Mouse (Mus musculus): ENCODE results near the gene Gckr.
"Not testable (repeated sequence)": the region's sequence is repeated elsewhere in the genome, so short reads cannot be mapped to it uniquely, and the experiment has no call there.

Gene Gckr

DNA sequence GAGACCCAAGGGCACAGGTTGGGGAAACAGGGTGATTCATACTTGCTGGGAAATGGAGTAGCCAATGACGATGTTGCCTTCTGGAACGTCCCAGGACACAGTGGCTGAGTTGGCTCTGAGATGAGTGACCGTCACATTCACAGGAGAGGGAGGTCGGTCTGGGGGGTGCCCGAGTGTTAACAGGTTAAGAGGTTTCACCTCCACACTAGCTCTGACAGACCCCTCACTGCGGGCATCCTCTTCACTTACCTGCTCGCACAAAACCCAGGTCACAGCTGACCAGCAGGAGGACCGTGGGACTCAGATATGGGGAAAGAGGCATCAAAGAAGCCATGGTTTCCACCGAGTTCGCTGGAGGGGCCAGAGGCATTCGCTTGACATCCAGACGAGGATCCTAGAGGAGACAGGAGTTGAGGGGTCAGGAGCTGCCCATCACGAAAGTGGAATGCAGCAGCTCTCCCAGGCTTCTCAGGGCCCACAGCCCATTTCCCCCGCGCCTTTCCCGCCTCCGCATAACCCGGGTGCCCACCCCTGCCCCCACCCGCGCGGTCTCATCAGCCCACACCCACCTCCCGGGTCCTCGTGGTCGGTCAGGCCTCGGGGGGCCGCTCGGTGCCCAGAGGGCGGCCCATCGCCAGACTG is 2.2 kb upstream of the Gckr start:
- DNase-seq (ENCODE audit: low spot score in 2 of 2), result no peak

- no peak for DNase-seq (ENCODE audit: low spot score in 2 of 2)
Observed at GRCm38 (mm10) chr5:31295606-31296141, 1.6 kb upstream of the Gckr start, which contains the start of gene Fndc4. Fndc4 (minus strand) TSS chr5:31296080.

- DNase-seq (ENCODE audit: low spot score in 2 of 2), result no peak
Observed at GRCm38 (mm10) chr5:31297981-31298380, 738 bp downstream of the Gckr start.

DNA sequence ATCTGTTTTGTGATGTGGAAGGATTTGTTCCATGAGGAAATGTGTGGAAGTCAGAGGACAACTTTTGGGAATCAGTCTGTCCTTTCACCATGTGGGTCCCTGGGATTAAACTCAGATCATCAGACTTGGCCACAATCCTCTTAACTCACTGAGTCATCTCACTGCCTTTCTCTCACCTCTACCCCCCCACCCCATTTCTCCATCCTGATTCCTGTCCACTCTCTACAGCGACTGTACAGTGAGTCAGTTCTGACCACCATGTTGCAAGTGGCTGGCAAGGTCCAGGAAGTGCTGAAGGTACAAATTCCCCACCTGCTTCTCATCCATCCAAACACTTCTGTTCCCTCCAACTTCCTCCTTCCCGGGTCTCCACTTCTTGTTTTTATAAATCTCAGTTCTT is 1.2 kb downstream of the Gckr start:
- no peak for DNase-seq (ENCODE audit: low spot score in 2 of 2)

GRCm38 (mm10) chr5:31301866-31302265 is 4.6 kb downstream of the Gckr start:
- no peak for DNase-seq (ENCODE audit: low spot score in 2 of 2)

GRCm38 (mm10) chr5:31303093-31303492 is 5.8 kb downstream of the Gckr start:
- DNase-seq (ENCODE audit: low spot score in 2 of 2), result no peak

GRCm38 (mm10) chr5:31312806-31313205 is 15.6 kb downstream of the Gckr start:
- DNase-seq (ENCODE audit: low spot score in 2 of 2), result no peak

DNA sequence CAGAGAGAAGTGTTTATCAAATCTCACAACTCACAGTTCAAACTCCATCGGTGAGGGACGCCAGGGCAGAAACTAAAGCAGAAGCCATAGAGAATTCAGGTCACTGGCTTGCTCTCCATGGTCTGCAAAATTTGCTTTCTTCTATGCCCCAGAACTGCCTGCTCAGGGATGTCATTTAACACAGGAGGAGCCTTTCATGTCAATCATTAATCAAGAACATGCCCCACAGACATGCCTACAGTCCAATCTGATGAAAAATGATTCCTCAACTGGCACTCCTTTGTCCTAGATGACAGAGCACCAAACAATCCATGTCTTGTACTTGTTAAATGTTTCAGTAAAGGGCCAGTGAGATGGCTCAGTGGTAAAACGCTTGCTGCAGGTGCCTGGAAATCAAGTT is 25.5 kb downstream of the Gckr start:
- DNase-seq (ENCODE audit: low spot score in 2 of 2), result no peak

DNA sequence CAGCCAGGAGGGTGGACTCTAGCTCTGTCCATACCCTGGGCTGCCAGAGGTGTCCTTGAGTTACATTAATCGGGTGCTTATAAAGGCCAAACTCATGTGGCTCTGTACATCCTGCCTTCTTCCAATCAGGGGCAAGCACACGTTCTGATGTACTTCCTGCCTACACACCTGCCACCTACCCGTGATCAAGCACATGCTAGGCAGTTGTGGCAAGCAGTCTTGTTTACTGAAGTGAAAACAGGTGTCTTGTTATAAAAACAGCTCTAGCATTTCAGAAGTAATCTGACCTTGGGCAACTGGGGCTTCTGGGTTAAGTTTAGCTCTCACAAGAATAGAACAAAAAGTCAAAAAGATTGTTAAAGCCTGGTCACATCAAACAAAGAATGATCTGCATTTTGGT is 26.8 kb downstream of the Gckr start:
- no peak for DNase-seq (ENCODE audit: low spot score in 2 of 2)

DNA sequence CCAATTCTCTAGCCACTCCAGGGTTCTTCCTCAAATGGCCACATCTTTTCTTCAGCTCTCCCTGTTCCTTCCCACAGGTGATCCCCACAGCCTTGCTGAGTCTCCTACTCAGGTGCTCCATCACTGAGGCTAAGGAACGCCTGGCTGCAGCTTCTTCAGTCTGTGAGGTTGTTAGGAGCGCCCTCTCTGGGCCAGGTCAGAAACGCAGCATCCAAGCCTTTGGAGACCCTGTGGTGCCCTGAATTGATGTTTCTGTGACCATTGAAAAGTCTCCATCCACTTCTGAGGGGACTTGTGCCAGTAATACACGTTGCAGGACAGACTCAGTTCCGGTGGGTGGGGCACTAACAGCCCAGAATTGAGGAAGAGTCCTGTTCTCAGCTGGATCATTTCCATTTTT is 29.6 kb downstream of the Gckr start:
- peak in 1 of 2 experiments; percentile 10 for DNase-seq (ENCODE audit: low spot score in 2 of 2)

DNA sequence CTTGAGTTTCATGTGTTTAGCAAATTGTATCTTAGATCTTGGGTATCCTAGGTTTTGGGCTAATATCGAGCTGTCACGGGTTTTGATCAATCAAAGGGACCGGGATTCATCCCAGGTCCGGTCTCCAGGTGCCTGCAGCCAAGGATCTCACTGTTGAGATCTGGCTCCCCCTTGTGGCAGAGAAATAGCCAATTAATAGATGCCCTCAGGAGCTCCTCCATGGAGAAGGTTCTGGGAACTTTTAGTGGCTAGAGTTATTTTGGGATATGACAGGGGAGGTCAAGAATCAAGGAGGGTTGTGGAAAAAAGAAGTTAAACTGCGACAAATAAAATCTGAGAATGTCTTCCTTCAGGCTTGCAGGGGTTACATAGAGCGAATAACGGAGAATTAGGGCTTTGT is 31.0 kb downstream of the Gckr start:
- DNase-seq (ENCODE audit: low spot score in 2 of 2), result peak in 1 of 2 experiments; percentile 21

- not testable (repeated sequence) for DNase-seq (ENCODE audit: low spot score in 2 of 2)
Observed at GRCm38 (mm10) chr5:31357586-31357985, 60.3 kb downstream of the Gckr start.

- DNase-seq (ENCODE audit: low spot score in 2 of 2), result no peak
Observed at GRCm38 (mm10) chr5:31360955-31361354, 63.7 kb downstream of the Gckr start.
